Mouse (Mus musculus) midbrain, embryonic 13.5 days (tissue): Measurements from ENCODE around the gene C130032M10Rik. TPM values are rescaled to one million over a fixed set of nuclear protein-coding genes. Genes with fewer than 3 reads are reported as not detected.

Experiments
- ATAC-seq: fragments of 200-750 bp; cut with Nextera tagmentation; 2 replicates; pipeline ENCODE4 v1.8.0; 2017; ENCODE audit warnings: mild to moderate bottlenecking, moderate TSS enrichment, moderate library complexity
- H3K27ac ChIP-seq: fragments of 300-500 bp; sonication (generic); 2 replicates; pipeline ENCODE4 v1.5.1; 2015; ENCODE audit warnings: inconsistent platforms, mild to moderate bottlenecking, moderate library complexity
- H3K27me3 ChIP-seq: fragments of 300-500 bp; sonication (generic); 2 replicates; pipeline ENCODE4 v1.6.1; 2015; ENCODE audit warnings: mild to moderate bottlenecking, inconsistent platforms
- H3K36me3 ChIP-seq: fragments of 300-500 bp; sonication (generic); 2 replicates; pipeline ENCODE4 v1.6.1; 2015; ENCODE audit warnings: mild to moderate bottlenecking, inconsistent platforms
- H3K4me1 ChIP-seq: fragments of 300-500 bp; sonication (generic); replicated peaks from 2 replicates; pipeline ENCODE4 v1.6.1; 2015; ENCODE audit warnings: inconsistent platforms
- H3K4me2 ChIP-seq: fragments of 300-500 bp; sonication (generic); replicated peaks from 2 replicates; pipeline ENCODE4 v1.6.1; 2015; ENCODE audit warnings: moderate library complexity, mild to moderate bottlenecking, inconsistent platforms
- H3K4me3 ChIP-seq: fragments of 300-500 bp; sonication (generic); replicated peaks from 2 replicates; pipeline ENCODE4 v1.5.1; 2015; ENCODE audit warnings: mild to moderate bottlenecking, inconsistent platforms
- H3K9ac ChIP-seq: fragments of 300-500 bp; sonication (generic); replicated peaks from 2 replicates; pipeline ENCODE4 v1.6.1; 2015; ENCODE audit warnings: mild to moderate bottlenecking, inconsistent platforms
- H3K9me3 ChIP-seq: fragments of 300-500 bp; sonication (generic); 2 replicates; pipeline ENCODE4 v1.6.1; 2016; ENCODE audit warnings: mild to moderate bottlenecking, inconsistent platforms
- WGBS: fragments of 180-500 bp; shearing (Covaris S2); methylation state at CpG from one replicate; pipeline ENCODE4 v1.1.7; 2015; 5-methylcytosine and 5-hydroxymethylcytosine counted together
- polyA plus RNA-seq: library from polyadenylated mRNA; unstranded; fragments of >200 nt; fragmentation: Nextera tagmentation; extraction: Ambion mirVana; gene quantifications from 2 replicates; pipeline ENCODE4 v1.2.1, GENCODE M21; 2015

The C130032M10Rik gene
- not detected in 2 replicates for polyA plus RNA-seq

- H3K27ac ChIP-seq = no peak within 1 kb of the TSS
- H3K9me3 ChIP-seq = peaks cover 23% of the 10 kb centered on the region
- no peaks in the 10 kb centered on the region for H3K27me3 ChIP-seq
- ATAC-seq = no peak
- no peak within 1 kb of the TSS for H3K4me3 ChIP-seq
- H3K4me1 ChIP-seq = no peaks in the 10 kb centered on the region
- 91% methylated on average over 11 of the region's 11 CpGs for WGBS
- H3K36me3 ChIP-seq = peaks cover 25% of the 10 kb centered on the region
- H3K9ac ChIP-seq = no peak within 1 kb of the TSS
- no peak within 1 kb of the TSS for H3K4me2 ChIP-seq
These were observed at the start of gene C130032M10Rik for GRCm38 (mm10) chr9:114515364-114515763. C130032M10Rik (plus strand) TSS chr9:114515697.

- H3K27ac ChIP-seq = no peak overlapping the region
- peaks cover 35% of the 10 kb centered on the region for H3K36me3 ChIP-seq
- H3K4me2 ChIP-seq = no peak overlapping the region
- H3K9me3 ChIP-seq = 0 out of 2 replicates have a peak, but pooled peaks cover 4% of the 10 kb centered on the region
- no peak for ATAC-seq
- 55% methylated on average over 7 of the region's 7 CpGs for WGBS
- H3K27me3 ChIP-seq = no peaks in the 10 kb centered on the region
- no peak overlapping the region for H3K4me3 ChIP-seq
- no peaks in the 10 kb centered on the region for H3K4me1 ChIP-seq
- H3K9ac ChIP-seq = no peak overlapping the region
These were observed 48.6 kb upstream of the C130032M10Rik start for GRCm38 (mm10) chr9:114466871-114467270.

GRCm38 (mm10) chr9:114468217-114468616 lies 47.3 kb upstream of the C130032M10Rik start:
- Histone ChIP-seq H3K27me3 (no peaks in the 10 kb centered on the region), H3K4me2 (no peak overlapping the region), H3K9me3 (0 out of 2 replicates have a peak, but pooled peaks cover 4% of the 10 kb centered on the region), H3K36me3 (peaks cover 26% of the 10 kb centered on the region), H3K4me1 (no peaks in the 10 kb centered on the region), H3K4me3 (no peak overlapping the region), H3K9ac (no peak overlapping the region), H3K27ac (no peak overlapping the region)
- 86% methylated on average over 5 of the region's 5 CpGs for WGBS
- ATAC-seq = no peak

- Histone ChIP-seq H3K36me3 (peaks cover 26% of the 10 kb centered on the region), H3K9ac (no peak overlapping the region), H3K9me3 (0 out of 2 replicates have a peak, but pooled peaks cover 4% of the 10 kb centered on the region), H3K4me2 (no peak overlapping the region), H3K27me3 (no peaks in the 10 kb centered on the region), H3K4me1 (no peaks in the 10 kb centered on the region), H3K27ac (no peak overlapping the region), H3K4me3 (no peak overlapping the region)
- no peak for ATAC-seq
- 96% methylated on average over 4 of the region's 4 CpGs for WGBS
These were observed 46.8 kb upstream of the C130032M10Rik start for GRCm38 (mm10) chr9:114468701-114469100.

GRCm38 (mm10) chr9:114471892-114472291 lies 43.6 kb upstream of the C130032M10Rik start:
- 83% methylated on average over 7 of the region's 7 CpGs for WGBS
- Histone ChIP-seq H3K9ac (no peak overlapping the region), H3K27me3 (no peaks in the 10 kb centered on the region), H3K4me3 (no peak overlapping the region), H3K9me3 (0 out of 2 replicates have a peak, but pooled peaks cover 4% of the 10 kb centered on the region), H3K36me3 (peaks cover 3% of the 10 kb centered on the region), H3K27ac (no peak overlapping the region), H3K4me2 (no peak overlapping the region), H3K4me1 (no peaks in the 10 kb centered on the region)
- ATAC-seq = no peak

GRCm38 (mm10) chr9:114477019-114477418 lies 38.5 kb upstream of the C130032M10Rik start:
- Histone ChIP-seq H3K9ac (no peak overlapping the region), H3K36me3 (no peaks in the 10 kb centered on the region), H3K9me3 (no peaks in the 10 kb centered on the region), H3K4me1 (no peaks in the 10 kb centered on the region), H3K4me2 (no peak overlapping the region), H3K27me3 (no peaks in the 10 kb centered on the region), H3K27ac (no peak overlapping the region), H3K4me3 (no peak overlapping the region)
- 93% methylated on average over 9 of the region's 9 CpGs for WGBS
- no peak for ATAC-seq

GRCm38 (mm10) chr9:114480940-114481339 lies 34.6 kb upstream of the C130032M10Rik start:
- Histone ChIP-seq H3K4me3 (no peak overlapping the region), H3K4me1 (no peaks in the 10 kb centered on the region), H3K4me2 (no peak overlapping the region), H3K36me3 (no peaks in the 10 kb centered on the region), H3K27me3 (no peaks in the 10 kb centered on the region), H3K27ac (no peak overlapping the region), H3K9ac (no peak overlapping the region), H3K9me3 (no peaks in the 10 kb centered on the region)
- ATAC-seq = no peak
- WGBS = 80% methylated on average over 3 of the region's 3 CpGs

- WGBS = 81% methylated on average over 5 of the region's 5 CpGs
- no peaks in the 10 kb centered on the region for H3K27me3 ChIP-seq
- no peak for ATAC-seq
These were observed 30.7 kb upstream of the C130032M10Rik start for GRCm38 (mm10) chr9:114484771-114485170.

GRCm38 (mm10) chr9:114486808-114487207 lies 28.7 kb upstream of the C130032M10Rik start:
- no peaks in the 10 kb centered on the region for H3K4me1 ChIP-seq
- H3K27ac ChIP-seq = no peak overlapping the region
- H3K4me2 ChIP-seq = no peak overlapping the region
- no peak overlapping the region for H3K9ac ChIP-seq
- no peaks in the 10 kb centered on the region for H3K27me3 ChIP-seq
- no peaks in the 10 kb centered on the region for H3K36me3 ChIP-seq
- ATAC-seq = no peak
- WGBS = 92% methylated on average over 4 of the region's 4 CpGs
- no peaks in the 10 kb centered on the region for H3K9me3 ChIP-seq
- no peak overlapping the region for H3K4me3 ChIP-seq

More at GRCm38 (mm10) chr9:114484771-114485170, 30.7 kb upstream of the C130032M10Rik start:
- H3K9ac ChIP-seq = no peak overlapping the region
- no peaks in the 10 kb centered on the region for H3K4me1 ChIP-seq
- H3K9me3 ChIP-seq = no peaks in the 10 kb centered on the region
- H3K4me3 ChIP-seq = no peak overlapping the region
- no peak overlapping the region for H3K4me2 ChIP-seq
- H3K36me3 ChIP-seq = no peaks in the 10 kb centered on the region
- no peak overlapping the region for H3K27ac ChIP-seq

GRCm38 (mm10) chr9:114487481-114488258 lies 27.8 kb upstream of the C130032M10Rik start:
- Histone ChIP-seq H3K9me3 (no peaks in the 10 kb centered on the region), H3K4me2 (no peak overlapping the region), H3K27me3 (no peaks in the 10 kb centered on the region), H3K4me1 (no peaks in the 10 kb centered on the region), H3K27ac (no peak overlapping the region), H3K9ac (no peak overlapping the region), H3K4me3 (no peak overlapping the region), H3K36me3 (no peaks in the 10 kb centered on the region)
- 89% methylated on average over 23 of the region's 23 CpGs for WGBS
- no peak for ATAC-seq

GRCm38 (mm10) chr9:114496469-114496868 lies 19.0 kb upstream of the C130032M10Rik start:
- 88% methylated on average over 7 of the region's 7 CpGs for WGBS
- ATAC-seq = no peak
- Histone ChIP-seq H3K4me3 (no peak overlapping the region), H3K27me3 (peaks cover 3% of the 10 kb centered on the region; the same call in 1 of the 2 replicates), H3K27ac (no peak overlapping the region), H3K9ac (no peak overlapping the region), H3K9me3 (no peaks in the 10 kb centered on the region), H3K36me3 (no peaks in the 10 kb centered on the region), H3K4me2 (no peak overlapping the region), H3K4me1 (0 out of 2 replicates have a peak, but pooled peaks cover 2% of the 10 kb centered on the region)

- Histone ChIP-seq H3K4me2 (no peak overlapping the region), H3K27me3 (peaks cover 3% of the 10 kb centered on the region; the same call in 1 of the 2 replicates), H3K4me1 (0 out of 2 replicates have a peak, but pooled peaks cover 2% of the 10 kb centered on the region), H3K9me3 (no peaks in the 10 kb centered on the region), H3K27ac (no peak overlapping the region), H3K36me3 (no peaks in the 10 kb centered on the region), H3K4me3 (no peak overlapping the region), H3K9ac (no peak overlapping the region)
- 11% methylated on average over 11 of the region's 11 CpGs for WGBS
- no peak for ATAC-seq
These were observed 17.3 kb upstream of the C130032M10Rik start for GRCm38 (mm10) chr9:114498218-114498617.
